Mouse (Mus musculus): Measurements from ENCODE around the gene Haus2. TPM values are rescaled to one million over a fixed set of nuclear protein-coding genes. Genes with fewer than 3 reads are reported as not detected.
"Not testable (repeated sequence)": the region's sequence is repeated elsewhere in the genome, so short reads cannot be mapped to it uniquely, and the experiment has no call there.

Gene Haus2
- 21.1 and 25.1 TPM in 2 replicates for polyA plus RNA-seq (2015; fragmentation: Nextera tagmentation; extraction: Ambion mirVana)

GRCm38 (mm10) chr2:120608830-120609723, at the start of gene Haus2, which contains the start of gene Lrrc57:
Haus2 (plus strand) TSS chr2:120609383.
Lrrc57 (minus strand) TSS chr2:120609520.
- Histone ChIP-seq H3K27me3 (ENCODE audit: insufficient read depth, low read length) (no peaks in the 10 kb centered on the region), H3K9me3 (ENCODE audit: low read length) (no peaks in the 10 kb centered on the region), H3K4me3 (ENCODE audit: low read length) (peak within 1 kb of the TSS; percentile 86), H3K9ac (replicated peaks; ENCODE audit: low read length) (peak within 1 kb of the TSS; percentile 87), H3K27ac (ENCODE audit: low read length) (peak within 1 kb of the TSS; percentile 87), H3K4me1 (ENCODE audit: insufficient read depth, low read length) (peaks cover 18% of the 10 kb centered on the region), H3K36me3 (ENCODE audit: insufficient read depth, low read length) (peaks cover 7% of the 10 kb centered on the region; the same call in 1 of the 2 replicates), H3K4me2 (replicated peaks; ENCODE audit: low read depth, low read length) (peak within 1 kb of the TSS; percentile 80)
- peak; percentile 97 for ATAC-seq (ENCODE audit: low FRiP score, low TSS enrichment)
- under 1% methylated on average over 52 of the region's 52 CpGs for WGBS

GRCm38 (mm10) chr2:120561524-120561923, 47.7 kb upstream of the Haus2 start:
- ATAC-seq (ENCODE audit: low FRiP score, low TSS enrichment): no peak
- WGBS: 88% methylated on average over 1 of the region's 1 CpGs
- H3K4me2 ChIP-seq (replicated peaks; ENCODE audit: low read depth, low read length): no peak overlapping the region
- H3K27ac ChIP-seq (ENCODE audit: low read length): no peak overlapping the region
- 0 out of 2 replicates have a peak, but pooled peaks cover 3% of the 10 kb centered on the region for H3K36me3 ChIP-seq (ENCODE audit: insufficient read depth, low read length)
- H3K4me1 ChIP-seq (ENCODE audit: insufficient read depth, low read length): peaks cover 4% of the 10 kb centered on the region
- H3K9me3 ChIP-seq (ENCODE audit: low read length): no peaks in the 10 kb centered on the region
- no peak overlapping the region for H3K9ac ChIP-seq (replicated peaks; ENCODE audit: low read length)
- H3K4me3 ChIP-seq (ENCODE audit: low read length): no peak overlapping the region
- H3K27me3 ChIP-seq (ENCODE audit: insufficient read depth, low read length): no peaks in the 10 kb centered on the region

- WGBS: 22% methylated on average over 9 of the region's 9 CpGs
- Histone ChIP-seq H3K9me3 (ENCODE audit: low read length) (no peaks in the 10 kb centered on the region), H3K27me3 (ENCODE audit: insufficient read depth, low read length) (no peaks in the 10 kb centered on the region), H3K27ac (ENCODE audit: low read length) (peak overlapping the region; percentile 75; the same call in 1 of the 2 replicates), H3K4me3 (ENCODE audit: low read length) (peak overlapping the region; percentile 97), H3K36me3 (ENCODE audit: insufficient read depth, low read length) (0 out of 2 replicates have a peak, but pooled peaks cover 3% of the 10 kb centered on the region), H3K4me1 (ENCODE audit: insufficient read depth, low read length) (peaks cover 6% of the 10 kb centered on the region), H3K9ac (replicated peaks; ENCODE audit: low read length) (peak overlapping the region; percentile 94), H3K4me2 (replicated peaks; ENCODE audit: low read depth, low read length) (peak overlapping the region; percentile 63)
- ATAC-seq (ENCODE audit: low FRiP score, low TSS enrichment): no peak
Measured at GRCm38 (mm10) chr2:120562859-120563234, 46.3 kb upstream of the Haus2 start.

GRCm38 (mm10) chr2:120563235-120563990, 45.8 kb upstream of the Haus2 start, which contains the start of gene Zfp106:
Zfp106 (minus strand) TSS chr2:120563843.
- under 1% methylated on average over 50 of the region's 50 CpGs for WGBS

GRCm38 (mm10) chr2:120564548-120565188, 44.5 kb upstream of the Haus2 start:
- ATAC-seq (ENCODE audit: low FRiP score, low TSS enrichment); H3K36me3 ChIP-seq (ENCODE audit: insufficient read depth, low read length); H3K9ac ChIP-seq (replicated peaks; ENCODE audit: low read length); H3K4me3 ChIP-seq (ENCODE audit: low read length); H3K27me3 ChIP-seq (ENCODE audit: insufficient read depth, low read length); H3K4me2 ChIP-seq (replicated peaks; ENCODE audit: low read depth, low read length); H3K27ac ChIP-seq (ENCODE audit: low read length); H3K9me3 ChIP-seq (ENCODE audit: low read length): not testable (repeated sequence)
- 94% methylated on average over 4 of the region's 4 CpGs for WGBS
- H3K4me1 ChIP-seq (ENCODE audit: insufficient read depth, low read length): peaks cover 21% of the 10 kb centered on the region

More at GRCm38 (mm10) chr2:120563235-120563990, 45.8 kb upstream of the Haus2 start, which contains the start of gene Zfp106:
- peaks cover 9% of the 10 kb centered on the region for H3K4me1 ChIP-seq (ENCODE audit: insufficient read depth, low read length)
- H3K27ac ChIP-seq (ENCODE audit: low read length): peak within 1 kb of the TSS; percentile 75
- peak; percentile 75 for ATAC-seq (ENCODE audit: low FRiP score, low TSS enrichment)
- H3K9ac ChIP-seq (replicated peaks; ENCODE audit: low read length): peak within 1 kb of the TSS; percentile 94
- H3K36me3 ChIP-seq (ENCODE audit: insufficient read depth, low read length): 0 out of 2 replicates have a peak, but pooled peaks cover 3% of the 10 kb centered on the region
- no peaks in the 10 kb centered on the region for H3K9me3 ChIP-seq (ENCODE audit: low read length)
- H3K4me2 ChIP-seq (replicated peaks; ENCODE audit: low read depth, low read length): peak within 1 kb of the TSS; percentile 63
- peak within 1 kb of the TSS; percentile 97 for H3K4me3 ChIP-seq (ENCODE audit: low read length)
- H3K27me3 ChIP-seq (ENCODE audit: insufficient read depth, low read length): no peaks in the 10 kb centered on the region

GRCm38 (mm10) chr2:120565363-120565762, 43.8 kb upstream of the Haus2 start:
- H3K36me3 ChIP-seq (ENCODE audit: insufficient read depth, low read length): 0 out of 2 replicates have a peak, but pooled peaks cover under 1% of the 10 kb centered on the region
- no peaks in the 10 kb centered on the region for H3K9me3 ChIP-seq (ENCODE audit: low read length)
- H3K4me2 ChIP-seq (replicated peaks; ENCODE audit: low read depth, low read length): no peak overlapping the region
- no peaks in the 10 kb centered on the region for H3K27me3 ChIP-seq (ENCODE audit: insufficient read depth, low read length)
- no peak for ATAC-seq (ENCODE audit: low FRiP score, low TSS enrichment)
- 75% methylated on average over 2 of the region's 2 CpGs for WGBS
- H3K4me3 ChIP-seq (ENCODE audit: low read length): no peak overlapping the region
- no peak overlapping the region for H3K9ac ChIP-seq (replicated peaks; ENCODE audit: low read length)
- no peak overlapping the region for H3K27ac ChIP-seq (ENCODE audit: low read length)
- H3K4me1 ChIP-seq (ENCODE audit: insufficient read depth, low read length): peaks cover 21% of the 10 kb centered on the region

GRCm38 (mm10) chr2:120566886-120567797, 42.0 kb upstream of the Haus2 start, which contains the start of gene Snap23:
Snap23 (plus strand) TSS chr2:120567671.
- Histone ChIP-seq H3K36me3 (ENCODE audit: insufficient read depth, low read length) (peaks cover 11% of the 10 kb centered on the region; the same call in 1 of the 2 replicates), H3K4me2 (replicated peaks; ENCODE audit: low read depth, low read length) (peak within 1 kb of the TSS; percentile 79), H3K9me3 (ENCODE audit: low read length) (no peaks in the 10 kb centered on the region), H3K4me1 (ENCODE audit: insufficient read depth, low read length) (peaks cover 21% of the 10 kb centered on the region), H3K4me3 (ENCODE audit: low read length) (peak within 1 kb of the TSS; percentile 68), H3K9ac (replicated peaks; ENCODE audit: low read length) (peak within 1 kb of the TSS; percentile 71), H3K27ac (ENCODE audit: low read length) (peak within 1 kb of the TSS; percentile 98), H3K27me3 (ENCODE audit: insufficient read depth, low read length) (no peaks in the 10 kb centered on the region)
- WGBS: under 1% methylated on average over 42 of the region's 42 CpGs
- peak; percentile 97 for ATAC-seq (ENCODE audit: low FRiP score, low TSS enrichment)

- Histone ChIP-seq H3K4me3 (ENCODE audit: low read length) (peak overlapping the region; percentile 68), H3K9ac (replicated peaks; ENCODE audit: low read length) (peak overlapping the region; percentile 71), H3K9me3 (ENCODE audit: low read length) (no peaks in the 10 kb centered on the region), H3K27ac (ENCODE audit: low read length) (peak overlapping the region; percentile 98), H3K27me3 (ENCODE audit: insufficient read depth, low read length) (no peaks in the 10 kb centered on the region), H3K36me3 (ENCODE audit: insufficient read depth, low read length) (peaks cover 11% of the 10 kb centered on the region; the same call in 1 of the 2 replicates), H3K4me1 (ENCODE audit: insufficient read depth, low read length) (peaks cover 18% of the 10 kb centered on the region), H3K4me2 (replicated peaks; ENCODE audit: low read depth, low read length) (peak overlapping the region; percentile 79)
- ATAC-seq (ENCODE audit: low FRiP score, low TSS enrichment): peak; percentile 83
- under 1% methylated on average over 22 of the region's 22 CpGs for WGBS
Measured at GRCm38 (mm10) chr2:120567798-120568320, 41.3 kb upstream of the Haus2 start.
